Mouse (Mus musculus): ENCODE measurements around the gene Zc3hav1.

- TF ChIP-seq CTCF (IDR thresholded peaks at IDR 0.05; ENCODE audit: extremely low read depth, insufficient read depth, low read length) (no peak), POLR2A (IDR thresholded peaks at IDR 0.05; ENCODE audit: extremely low read depth, insufficient read depth, low read length) (no peak)
These were observed at the start of gene Zc3hav1 for GRCm38 (mm10) chr6:38353811-38354722.
